Comparison of ENCODE assay signal across 8 mouse cellular contexts in the genomic region with DNA sequence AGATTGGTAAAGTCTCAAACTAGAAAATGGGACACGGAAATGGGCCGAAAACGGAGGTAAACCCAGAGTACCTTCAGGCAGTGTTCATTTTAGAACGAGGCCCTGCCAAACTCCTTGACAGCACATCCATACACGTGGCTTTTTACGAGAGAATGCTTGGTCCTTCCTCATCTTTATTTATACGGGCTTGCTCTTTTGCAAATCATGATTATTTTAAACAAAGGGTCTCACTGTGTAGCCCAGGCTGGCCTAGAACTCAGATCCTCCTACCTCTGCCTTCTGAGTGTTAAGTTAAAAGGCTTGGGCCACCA. TPM values are rescaled to one million over a fixed set of nuclear protein-coding genes. Genes with fewer than 3 reads are reported as not detected.
DNase-seq lines count a peak whose midpoint lies in the region; ATAC-seq and TF ChIP-seq lines count a peak whose summit lies in the region.

No protein-coding gene starts in this region.

- H3K4me2 ChIP-seq in heart, embryonic 14.5 days (ENCODE audit: low read length): peak overlapping the region; percentile 96
- H3K4me2 ChIP-seq in forebrain, embryonic 15.5 days (replicated peaks): peak overlapping the region; percentile 77
- H3K4me2 ChIP-seq in liver, embryonic 16.5 days (ENCODE audit: low read depth, low read length): peak overlapping the region; percentile 98

- WGBS in heart, embryonic 14.5 days: 2% methylated on average over 7 of the region's 7 CpGs
- WGBS in forebrain, embryonic 15.5 days: 0% methylated on average over 7 of the region's 7 CpGs
- under 1% methylated on average over 7 of the region's 7 CpGs for WGBS in liver, embryonic 16.5 days (ENCODE audit: insufficient replicate concordance)

- peak overlapping the region; percentile 84 for H3K9ac ChIP-seq in heart, embryonic 14.5 days (ENCODE audit: low read length)
- peak overlapping the region; percentile 75 for H3K9ac ChIP-seq in ES-Bruce4 (ENCODE audit: low read depth, poor library complexity, severe bottlenecking)
- H3K9ac ChIP-seq in forebrain, embryonic 15.5 days (replicated peaks): peak overlapping the region; percentile 79
- H3K9ac ChIP-seq in liver, embryonic 16.5 days (ENCODE audit: low read depth, low read length): peak overlapping the region; percentile 73

- no peak for DNase-seq in heart, postnatal 14 days
- DNase-seq in yolk sac, embryonic 10.5 days (ENCODE audit: low spot score): no peak
- no peak for DNase-seq in left cerebral cortex, adult 9 months (ENCODE audit: low spot score in 2 of 2)
- DNase-seq in left cerebral cortex, postnatal 25 days (ENCODE audit: low spot score in 2 of 2): no peak

- ATAC-seq in heart, embryonic 14.5 days (ENCODE audit: insufficient number of reproducible peaks, insufficient read depth, low FRiP score, low read depth): no peak
- ATAC-seq in forebrain, embryonic 15.5 days (replicated peaks): no peak
- ATAC-seq in liver, embryonic 16.5 days (ENCODE audit: low read depth): no peak

- intact Hi-C loops in heart, postnatal 14 days (cut with DNase I): no loop called here
- intact Hi-C loops in left cerebral cortex, postnatal 25 days (cut with DNase I): no loop called here

- H3K27me3 ChIP-seq in heart, embryonic 14.5 days (ENCODE audit: control insufficient read depth, insufficient read depth, low read length): no peaks in the 10 kb centered on the region
- no peaks in the 10 kb centered on the region for H3K27me3 ChIP-seq in ES-Bruce4 (ENCODE audit: control insufficient read depth, insufficient read depth, low read length, poor library complexity, severe bottlenecking)
- H3K27me3 ChIP-seq in forebrain, embryonic 15.5 days: no peaks in the 10 kb centered on the region
- H3K27me3 ChIP-seq in liver, embryonic 16.5 days (ENCODE audit: control insufficient read depth, insufficient read depth, low read depth, low read length): no peaks in the 10 kb centered on the region

- TF ChIP-seq EP300 in ES-Bruce4 (IDR thresholded peaks at IDR 0.05; ENCODE audit: insufficient read depth, low read depth, low read length): no peak

- no peak for TF ChIP-seq POLR2A in ES-Bruce4 (IDR thresholded peaks at IDR 0.05; ENCODE audit: insufficient read depth, low read length)

- peaks cover 44% of the 10 kb centered on the region for H3K36me3 ChIP-seq in heart, embryonic 14.5 days (ENCODE audit: control insufficient read depth, insufficient read depth, low read length)
- peaks cover 41% of the 10 kb centered on the region for H3K36me3 ChIP-seq in ES-Bruce4 (ENCODE audit: control insufficient read depth, insufficient read depth, low read length, poor library complexity, severe bottlenecking)
- H3K36me3 ChIP-seq in forebrain, embryonic 15.5 days: peaks cover 34% of the 10 kb centered on the region
- peaks cover 27% of the 10 kb centered on the region for H3K36me3 ChIP-seq in liver, embryonic 16.5 days (ENCODE audit: control insufficient read depth, insufficient read depth)

- H3K4me1 ChIP-seq in heart, embryonic 14.5 days (ENCODE audit: control insufficient read depth in 2 of 2, insufficient read depth in 2 of 2, low read length in 2 of 2): peaks cover 0 to 15% of the 10 kb centered on the region in 2 experiments; a peak in 3 of 4 replicates
- no peaks in the 10 kb centered on the region for H3K4me1 ChIP-seq in ES-Bruce4 (ENCODE audit: control insufficient read depth, insufficient read depth, low read length)
- H3K4me1 ChIP-seq in forebrain, embryonic 15.5 days: peaks cover 26% of the 10 kb centered on the region
- peaks cover 25% of the 10 kb centered on the region for H3K4me1 ChIP-seq in liver, embryonic 16.5 days (ENCODE audit: control insufficient read depth, low read depth, low read length)

- TF ChIP-seq CTCF in ES-Bruce4 (IDR thresholded peaks at IDR 0.05; ENCODE audit: low read depth, low read length): no peak

- no peaks in the 10 kb centered on the region for H3K9me3 ChIP-seq in heart, embryonic 14.5 days (ENCODE audit: control insufficient read depth, low read length)
- H3K9me3 ChIP-seq in ES-Bruce4 (replicated peaks; ENCODE audit: control insufficient read depth, insufficient read depth, low read length, poor library complexity, severe bottlenecking): no peaks in the 10 kb centered on the region
- no peaks in the 10 kb centered on the region for H3K9me3 ChIP-seq in forebrain, embryonic 15.5 days
- H3K9me3 ChIP-seq in liver, embryonic 16.5 days (replicated peaks; ENCODE audit: control insufficient read depth, low read length): no peaks in the 10 kb centered on the region

- H3K27ac ChIP-seq in heart, embryonic 14.5 days (replicated peaks in 1 of 2; ENCODE audit: control insufficient read depth in 1 of 2, insufficient read depth in 1 of 2, low read depth in 2 of 2, low read length in 2 of 2): peak overlapping the region in 1 of 2 experiments; percentile 68; a peak in 2 of 4 replicates
- H3K27ac ChIP-seq in ES-Bruce4 (ENCODE audit: insufficient read depth, low read length): no peak overlapping the region
- peak overlapping the region; percentile 88 for H3K27ac ChIP-seq in forebrain, embryonic 15.5 days (replicated peaks)
- peak overlapping the region; percentile 62 for H3K27ac ChIP-seq in liver, embryonic 16.5 days (ENCODE audit: low read length)

- H3K4me3 ChIP-seq in heart, embryonic 14.5 days (ENCODE audit: control insufficient read depth in 1 of 2, insufficient read depth in 1 of 2, low read depth in 1 of 2, low read length in 2 of 2): peak overlapping the region; percentile 88 to 91
- peak overlapping the region; percentile 82 for H3K4me3 ChIP-seq in ES-Bruce4 (ENCODE audit: low read depth, low read length)
- peak overlapping the region; percentile 85 for H3K4me3 ChIP-seq in forebrain, embryonic 15.5 days
- peak overlapping the region; percentile 85 for H3K4me3 ChIP-seq in liver, embryonic 16.5 days (ENCODE audit: low read depth, low read length)

RNA-seq across cellular contexts. Expression of a gene that starts 0.6 kb away (rescaled TPM):
- 24.7 and 26.1 TPM in 2 replicates for polyA plus RNA-seq in heart, embryonic 14.5 days (2014; fragmentation: Nextera tagmentation; extraction: Ambion mirVana)
- 10 to 100 TPM; 13.5 to 14.2 TPM for total RNA-seq in heart, postnatal 14 days (2021)
- polyA plus RNA-seq in ES-Bruce4 (2011; ENCODE audit: insufficient read depth, insufficient read length, low read depth, missing spikeins): 100 and 105 TPM in 2 replicates
- polyA plus RNA-seq in forebrain, embryonic 15.5 days (2015; fragmentation: Nextera tagmentation; extraction: Ambion mirVana): 34.4 and 34.5 TPM in 2 replicates
- polyA plus RNA-seq in liver, embryonic 16.5 days (2015; fragmentation: Nextera tagmentation; extraction: Ambion mirVana): 16.7 and 17.5 TPM in 2 replicates
- total RNA-seq in left cerebral cortex, postnatal 25 days (2021): 10 to 100 TPM; 26.2 to 28.1 TPM

RNA-seq across cellular contexts. Expression of a gene that starts 1.6 kb away (rescaled TPM):
- polyA plus RNA-seq in heart, embryonic 14.5 days (2014; fragmentation: Nextera tagmentation; extraction: Ambion mirVana): 4.9 and 5.3 TPM in 2 replicates
- 1 to 10 TPM; 7.0 to 7.3 TPM for total RNA-seq in heart, postnatal 14 days (2021)
- 17.4 and 21.2 TPM in 2 replicates for polyA plus RNA-seq in ES-Bruce4 (2011; ENCODE audit: insufficient read depth, insufficient read length, low read depth, missing spikeins)
- polyA plus RNA-seq in forebrain, embryonic 15.5 days (2015; fragmentation: Nextera tagmentation; extraction: Ambion mirVana): 14.3 and 14.6 TPM in 2 replicates
- 0.89 and 1.2 TPM in 2 replicates for polyA plus RNA-seq in liver, embryonic 16.5 days (2015; fragmentation: Nextera tagmentation; extraction: Ambion mirVana)
- 10 to 100 TPM; 76.0 to 78.3 TPM for total RNA-seq in left cerebral cortex, postnatal 25 days (2021)

RNA-seq across cellular contexts. Expression of a gene that starts 27.2 kb away (rescaled TPM):
- 10.6 and 11.5 TPM in 2 replicates for polyA plus RNA-seq in heart, embryonic 14.5 days (2014; fragmentation: Nextera tagmentation; extraction: Ambion mirVana)
- 10 to 100 TPM; 19.2 to 20.9 TPM for total RNA-seq in heart, postnatal 14 days (2021)
- polyA plus RNA-seq in ES-Bruce4 (2011; ENCODE audit: insufficient read depth, insufficient read length, low read depth, missing spikeins): 25.3 and 27.0 TPM in 2 replicates
- 18.4 and 19.0 TPM in 2 replicates for polyA plus RNA-seq in forebrain, embryonic 15.5 days (2015; fragmentation: Nextera tagmentation; extraction: Ambion mirVana)
- polyA plus RNA-seq in liver, embryonic 16.5 days (2015; fragmentation: Nextera tagmentation; extraction: Ambion mirVana): 5.1 and 5.5 TPM in 2 replicates
- total RNA-seq in left cerebral cortex, postnatal 25 days (2021): 10 to 100 TPM; 26.5 to 27.5 TPM

RNA-seq across cellular contexts. Expression of a gene that starts 27.3 kb away (rescaled TPM):
- polyA plus RNA-seq in heart, embryonic 14.5 days (2014; fragmentation: Nextera tagmentation; extraction: Ambion mirVana): 19.1 and 26.0 TPM in 2 replicates
- 10 to 100 TPM; 31.5 to 34.3 TPM for total RNA-seq in heart, postnatal 14 days (2021)
- 12.7 and 13.6 TPM in 2 replicates for polyA plus RNA-seq in ES-Bruce4 (2011; ENCODE audit: insufficient read depth, insufficient read length, low read depth, missing spikeins)
- polyA plus RNA-seq in forebrain, embryonic 15.5 days (2015; fragmentation: Nextera tagmentation; extraction: Ambion mirVana): 41.6 and 45.1 TPM in 2 replicates
- 4.6 and 5.1 TPM in 2 replicates for polyA plus RNA-seq in liver, embryonic 16.5 days (2015; fragmentation: Nextera tagmentation; extraction: Ambion mirVana)
- total RNA-seq in left cerebral cortex, postnatal 25 days (2021): 100 to 1,000 TPM in 1 of 2 experiments, 10 to 100 TPM in 1; 93.7 to 100 TPM
